Mouse (Mus musculus) urinary bladder, postnatal 25 days (tissue): ENCODE data around the gene Ssu72.
"Not testable (repeated sequence)": the region's sequence is repeated elsewhere in the genome, so short reads cannot be mapped to it uniquely, and the experiment has no call there.

Source experiments
- DNase-seq: peaks from one replicate; pipeline ENCODE4 v3.0.0; 2022; ENCODE audit warnings: low spot score

Gene Ssu72

DNA sequence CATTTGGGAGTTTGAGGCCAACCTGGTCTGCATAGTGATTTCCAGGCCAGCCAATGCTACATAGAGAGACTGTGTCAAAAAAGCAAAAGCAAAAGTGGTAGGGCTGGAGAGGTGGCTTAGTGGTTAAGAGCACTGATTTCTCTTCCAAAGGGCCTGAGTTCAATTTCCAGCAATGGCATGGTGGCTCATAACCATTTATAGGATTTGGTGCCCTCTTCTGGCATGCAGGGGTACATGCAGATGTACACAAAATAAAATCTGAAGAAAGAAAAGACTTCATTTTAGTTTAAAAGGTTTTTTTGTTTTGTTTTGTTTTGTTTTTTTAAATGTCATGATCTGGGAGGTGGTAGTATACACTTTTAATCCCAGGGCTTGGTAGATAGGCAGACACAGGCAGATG, 4.2 kb upstream of the Ssu72 start:
- DNase-seq: no peak

DNA sequence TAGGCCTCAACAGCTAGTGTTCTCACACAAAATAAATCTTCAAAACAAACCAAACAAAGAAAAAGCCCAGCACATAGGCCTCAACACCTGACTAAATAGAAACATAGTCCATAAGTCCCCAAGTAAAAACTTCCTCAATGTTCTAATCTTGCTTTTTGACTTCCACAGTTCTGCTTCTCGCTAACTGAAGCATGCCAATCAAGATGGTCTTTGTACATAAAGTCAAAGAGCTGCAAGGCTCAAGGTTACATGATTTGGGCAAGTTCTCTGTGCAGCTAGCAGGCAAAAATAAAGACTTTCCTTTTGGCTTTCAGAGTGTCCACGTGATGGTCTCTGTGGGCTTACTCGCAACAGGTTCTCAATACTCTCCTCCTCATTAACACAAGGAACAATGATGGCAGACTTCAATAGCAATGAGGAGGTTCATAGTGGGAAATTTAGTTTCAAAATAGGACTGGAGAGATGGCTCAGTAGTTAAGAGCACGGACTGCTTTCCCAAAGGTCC, 1.1 kb upstream of the Ssu72 start:
- no peak for DNase-seq

DNA sequence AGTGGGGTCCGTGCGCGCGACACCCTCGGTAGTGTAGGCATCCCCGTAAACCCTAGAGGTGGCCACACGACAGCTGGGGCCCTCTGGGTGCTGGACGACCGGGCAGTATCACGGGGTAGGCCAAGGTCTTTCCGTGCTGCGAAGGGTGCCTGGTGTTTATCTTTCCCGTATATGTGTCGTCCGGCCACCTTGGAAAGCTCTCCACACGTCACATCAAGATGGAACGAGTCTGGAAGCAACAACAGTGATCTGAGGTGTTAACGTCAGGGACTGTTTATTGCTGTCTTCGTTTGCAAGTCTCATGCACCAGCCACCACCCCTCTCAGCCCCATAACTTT, 961 bp downstream of the Ssu72 start:
- no peak for DNase-seq

DNA sequence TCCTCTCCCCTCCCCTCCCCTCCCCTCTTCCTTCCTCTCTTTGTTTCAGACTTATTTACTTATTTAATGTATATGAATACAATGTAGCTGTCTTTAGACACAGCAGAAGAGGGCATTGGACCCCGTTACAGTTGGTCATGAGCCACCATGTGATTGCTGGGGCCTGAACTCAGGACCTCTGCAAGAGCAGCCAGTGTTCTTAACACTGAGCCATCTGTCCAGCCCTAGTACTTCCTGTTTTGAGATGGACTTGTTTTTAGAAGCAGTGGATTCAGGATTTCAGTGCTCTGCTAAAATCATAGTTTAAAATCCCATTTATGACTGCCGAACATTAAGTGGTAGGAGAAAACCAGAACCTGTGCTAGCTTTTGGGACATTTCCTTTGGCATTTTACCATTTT, 4.0 kb downstream of the Ssu72 start:
- no peak for DNase-seq

DNA sequence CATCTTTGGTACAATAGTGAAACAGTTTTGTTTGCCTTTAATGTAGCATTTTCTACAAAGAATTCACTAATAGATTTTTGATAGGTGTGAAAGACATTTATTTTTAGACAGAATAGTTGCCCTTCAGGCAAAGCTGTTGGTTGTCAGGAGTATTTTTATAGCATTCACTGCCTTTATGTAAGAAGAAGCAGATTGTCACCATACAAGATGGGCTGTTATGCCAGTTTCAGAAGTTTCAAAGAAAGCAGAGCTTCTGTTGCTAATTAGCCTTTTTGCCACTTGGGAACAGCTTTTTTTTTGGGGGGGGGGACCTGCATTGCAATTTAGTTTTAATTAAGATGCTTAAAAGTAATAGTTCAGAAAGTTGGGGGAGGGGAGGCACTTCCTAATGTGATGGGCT, 4.4 kb downstream of the Ssu72 start:
- DNase-seq: no peak

DNA sequence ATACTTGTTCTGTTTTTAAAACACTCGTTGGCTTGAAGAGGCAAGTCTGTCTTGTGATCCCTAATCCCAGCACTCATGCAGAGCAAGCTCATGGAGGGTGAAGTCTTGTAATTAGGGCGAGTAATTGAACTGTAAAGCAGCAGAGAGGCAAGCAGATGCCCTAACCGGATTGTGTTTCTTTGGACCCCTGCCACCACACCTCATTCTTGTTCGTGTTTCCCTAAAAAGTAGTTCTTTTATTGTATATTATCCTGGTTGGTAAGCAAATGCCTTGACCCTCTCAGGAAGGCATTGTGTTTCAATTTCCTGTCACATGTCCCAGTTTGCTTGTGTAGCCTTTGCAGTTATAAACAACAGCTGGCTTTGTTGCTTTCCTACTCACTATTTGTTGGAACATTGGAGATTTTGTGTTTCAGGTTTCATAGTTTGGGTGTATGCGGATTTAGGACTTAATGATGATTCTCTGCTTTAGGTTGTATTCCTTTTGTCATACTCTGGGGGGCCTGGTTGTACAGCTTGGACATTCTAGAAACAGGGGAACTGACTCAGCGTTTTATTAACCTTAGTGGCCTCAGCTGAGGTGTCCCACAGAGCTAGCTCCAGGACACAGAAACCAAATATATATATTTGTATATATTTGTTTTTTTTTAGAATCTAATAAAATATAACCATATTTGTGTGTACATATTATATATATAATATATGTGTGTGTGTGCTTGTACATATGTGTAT, 6.1 kb downstream of the Ssu72 start:
- DNase-seq: no peak

DNA sequence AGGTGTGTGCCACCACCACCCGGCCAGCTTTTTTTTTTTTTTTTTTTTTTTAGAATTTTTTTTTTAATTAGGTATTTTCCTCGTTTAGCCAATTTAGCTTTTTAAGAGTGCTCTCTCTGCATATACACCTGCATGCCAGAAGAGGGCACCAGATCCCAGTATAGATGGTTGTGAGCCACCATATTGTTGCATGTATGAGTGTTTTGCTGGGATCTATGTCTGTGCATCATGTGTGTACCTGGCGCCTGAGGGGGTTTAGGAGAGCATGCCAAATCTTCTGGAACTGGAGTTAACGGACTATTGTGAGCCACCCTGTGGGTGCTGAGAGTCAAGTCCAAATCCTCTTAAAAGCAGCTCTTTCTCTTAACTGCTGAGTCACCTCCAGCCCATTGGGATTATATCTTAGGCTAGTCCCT, 17.1 kb downstream of the Ssu72 start:
- DNase-seq: no peak

DNA sequence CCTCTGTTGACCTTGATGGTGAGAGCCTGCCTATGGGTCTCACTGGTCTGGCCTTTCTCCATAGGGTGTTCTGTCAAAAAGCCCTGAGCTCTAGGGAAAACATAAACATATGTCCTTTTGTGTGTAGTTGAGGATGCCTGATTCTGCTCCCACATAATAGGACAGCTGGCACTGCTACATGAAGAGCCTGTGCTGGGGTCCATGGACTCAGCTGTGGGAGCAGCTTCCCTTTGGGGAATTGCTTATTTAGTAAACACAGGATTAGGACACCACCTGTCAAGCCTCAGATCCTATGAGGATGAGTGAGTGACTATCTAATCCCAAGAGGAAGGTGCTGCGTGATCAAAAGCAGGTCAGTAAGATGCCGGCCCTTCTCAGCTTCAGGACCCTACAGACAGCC, 23.4 kb downstream of the Ssu72 start:
- DNase-seq: no peak

DNA sequence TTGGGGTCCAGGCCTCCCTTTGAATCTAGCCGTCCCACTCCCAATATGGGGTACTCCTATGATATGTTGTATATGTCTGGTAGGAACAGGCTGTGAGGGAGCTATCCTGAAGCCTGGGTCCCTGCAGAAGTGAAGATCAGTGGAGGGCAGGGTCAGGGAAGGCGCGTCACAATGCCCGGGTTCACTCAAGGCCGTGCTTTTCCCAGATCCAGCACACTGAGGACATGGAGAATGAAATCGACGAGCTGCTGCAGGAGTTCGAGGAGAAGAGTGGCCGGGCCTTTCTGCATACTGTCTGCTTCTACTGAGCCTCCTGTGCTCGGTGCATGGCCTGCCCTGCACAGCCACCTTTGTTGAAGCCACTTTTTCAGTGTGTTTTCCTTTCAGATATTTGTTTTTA, 28.7 kb downstream of the Ssu72 start:
- DNase-seq: no peak

DNA sequence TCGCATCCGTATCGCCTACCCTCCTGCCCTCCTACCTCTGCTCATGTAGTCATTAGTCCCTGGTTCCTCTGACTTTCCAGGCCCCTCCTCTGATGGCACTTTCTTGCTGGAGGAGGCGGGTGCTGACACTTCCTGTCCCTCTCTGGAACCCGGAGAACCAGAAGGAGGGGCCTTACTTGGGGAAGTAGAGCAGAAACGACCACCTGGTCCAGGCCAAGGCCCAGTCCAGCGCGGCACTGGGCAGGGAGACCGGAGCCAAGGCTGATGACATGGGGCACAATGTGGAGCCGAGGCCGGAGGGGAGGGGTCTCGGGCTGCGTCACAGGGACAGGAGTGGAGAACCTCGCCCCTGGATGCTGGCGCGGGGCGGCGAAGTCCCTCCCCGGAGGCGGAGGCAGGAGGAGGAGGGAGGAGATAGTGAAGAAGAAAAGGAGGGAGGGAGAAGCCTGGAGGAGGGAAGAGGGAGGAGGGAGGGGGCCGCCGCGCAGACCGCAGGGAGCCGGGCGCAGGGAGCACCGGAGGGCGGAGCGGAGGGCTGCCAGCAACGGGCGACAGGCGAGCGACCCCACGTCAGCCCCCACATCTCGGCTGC, 29.8 kb downstream of the Ssu72 start, which contains the start of gene Tmem240:
Gene Tmem240 (plus strand): TSS at position 451 of the 592 bp plus-strand sequence.
- DNase-seq: peak; percentile 77

DNA sequence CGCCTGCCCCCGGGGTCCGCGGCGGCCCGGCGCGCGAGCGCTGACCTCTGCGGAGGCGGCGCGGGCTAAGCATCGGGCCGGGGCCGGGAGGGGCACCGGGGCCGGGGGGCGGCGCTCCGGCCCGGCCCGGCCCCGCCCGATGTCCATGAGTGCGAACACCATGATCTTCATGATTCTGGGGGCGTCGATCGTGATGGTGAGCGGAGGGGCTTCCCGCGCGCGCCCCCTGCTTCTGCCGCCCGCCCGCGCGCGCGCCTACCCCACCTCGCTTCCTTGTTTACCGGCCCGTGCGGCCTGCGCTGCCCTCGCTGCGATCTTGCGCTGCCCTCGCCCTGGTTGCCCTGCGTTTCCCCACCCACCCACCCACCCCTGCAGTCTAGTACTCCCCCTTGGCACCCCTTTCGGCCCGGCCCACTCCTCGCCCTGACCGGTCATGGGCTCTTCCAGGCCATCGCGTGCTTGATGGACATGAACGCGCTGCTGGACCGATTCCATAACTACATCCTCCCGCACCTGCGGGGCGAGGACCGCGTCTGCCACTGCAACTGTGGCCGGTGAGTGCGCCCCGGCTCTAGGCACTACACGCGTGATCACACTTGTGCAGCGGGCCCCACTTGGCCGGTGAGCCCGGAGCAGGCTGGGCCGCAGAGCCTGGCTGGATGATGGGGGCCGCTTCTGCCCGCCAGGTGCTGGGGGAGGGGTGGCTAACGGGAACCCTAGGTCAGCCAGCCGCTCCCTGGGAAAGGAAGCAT, 30.5 kb downstream of the Ssu72 start:
- DNase-seq: peak; percentile 49

DNA sequence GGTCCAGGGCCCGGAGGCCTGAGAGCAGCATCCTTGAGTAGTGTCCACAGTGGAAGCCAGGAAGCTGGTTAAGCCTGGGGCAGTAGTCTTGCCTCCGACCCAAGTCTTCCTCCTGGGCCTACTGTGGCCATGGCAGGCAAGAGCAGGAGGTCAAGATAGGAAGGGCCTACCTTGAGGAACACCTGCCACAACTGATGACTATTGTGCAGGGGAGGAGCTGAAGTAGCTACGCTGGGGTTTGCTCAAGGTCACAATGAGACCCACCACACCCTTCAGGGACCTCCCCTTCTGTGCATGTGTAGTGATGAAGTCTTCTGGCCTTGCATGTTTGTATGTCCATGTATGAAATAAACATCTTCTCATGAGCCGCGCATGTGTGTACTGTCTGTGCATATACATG, 31.2 kb downstream of the Ssu72 start:
- no peak for DNase-seq

DNA sequence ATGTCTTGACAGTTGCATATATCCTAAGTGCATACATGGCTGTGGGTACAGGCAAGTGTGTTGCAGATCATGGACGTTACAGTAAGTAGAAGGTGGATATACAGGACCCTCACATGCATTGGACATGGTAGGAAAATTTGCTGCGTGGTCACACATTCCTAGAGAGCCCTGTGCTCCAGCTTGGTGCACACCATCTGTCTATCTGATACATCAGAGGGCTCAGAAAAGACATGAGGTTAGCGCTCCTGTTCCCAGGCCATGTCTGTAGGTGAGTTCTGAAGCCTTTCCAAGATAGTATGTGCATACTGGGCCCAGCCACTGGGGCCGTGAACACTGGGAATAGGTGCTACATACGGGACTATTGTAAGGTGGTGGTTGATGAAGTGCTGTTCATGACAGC, 31.8 kb downstream of the Ssu72 start:
- no peak for DNase-seq

DNA sequence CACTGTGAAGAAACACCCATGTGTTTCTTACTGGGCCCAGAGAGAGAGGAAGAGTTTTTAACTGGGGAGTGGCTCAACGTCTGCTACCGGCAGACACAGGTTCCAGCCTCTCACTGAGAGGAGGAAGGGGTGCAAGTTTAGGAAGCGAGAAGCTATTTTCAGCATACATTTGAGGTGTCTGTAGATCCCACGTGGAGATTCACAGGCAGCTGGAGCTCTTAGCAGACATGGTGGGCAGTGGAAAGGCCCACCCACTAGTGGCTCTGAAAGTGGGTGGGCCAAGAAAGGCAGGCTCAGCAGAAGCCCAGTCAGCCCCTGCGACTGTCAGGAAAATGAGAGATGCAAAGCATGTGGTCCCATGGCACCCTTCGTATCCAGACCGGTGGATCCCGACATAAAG, 33.7 kb downstream of the Ssu72 start:
- no peak for DNase-seq

DNA sequence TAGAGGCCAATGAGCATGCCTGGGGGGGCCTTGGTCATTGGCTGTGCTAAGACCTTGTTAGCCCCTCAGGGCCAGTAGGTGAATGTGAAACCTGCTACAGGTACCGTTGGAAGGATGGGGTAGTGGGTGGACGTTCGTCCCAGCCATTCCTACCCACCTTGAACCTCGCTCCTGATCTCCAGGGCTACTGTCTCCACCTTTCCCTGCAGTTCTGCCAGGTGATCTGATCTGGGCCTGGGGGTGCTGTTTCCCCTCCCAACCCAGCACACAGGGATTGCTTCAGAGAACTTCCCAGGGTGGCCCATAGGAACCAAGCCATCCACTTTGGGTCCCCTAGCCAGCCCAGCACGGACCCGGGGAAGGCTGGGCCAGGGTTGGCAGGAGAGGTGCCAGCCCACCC, 34.6 kb downstream of the Ssu72 start:
- no peak for DNase-seq

DNA sequence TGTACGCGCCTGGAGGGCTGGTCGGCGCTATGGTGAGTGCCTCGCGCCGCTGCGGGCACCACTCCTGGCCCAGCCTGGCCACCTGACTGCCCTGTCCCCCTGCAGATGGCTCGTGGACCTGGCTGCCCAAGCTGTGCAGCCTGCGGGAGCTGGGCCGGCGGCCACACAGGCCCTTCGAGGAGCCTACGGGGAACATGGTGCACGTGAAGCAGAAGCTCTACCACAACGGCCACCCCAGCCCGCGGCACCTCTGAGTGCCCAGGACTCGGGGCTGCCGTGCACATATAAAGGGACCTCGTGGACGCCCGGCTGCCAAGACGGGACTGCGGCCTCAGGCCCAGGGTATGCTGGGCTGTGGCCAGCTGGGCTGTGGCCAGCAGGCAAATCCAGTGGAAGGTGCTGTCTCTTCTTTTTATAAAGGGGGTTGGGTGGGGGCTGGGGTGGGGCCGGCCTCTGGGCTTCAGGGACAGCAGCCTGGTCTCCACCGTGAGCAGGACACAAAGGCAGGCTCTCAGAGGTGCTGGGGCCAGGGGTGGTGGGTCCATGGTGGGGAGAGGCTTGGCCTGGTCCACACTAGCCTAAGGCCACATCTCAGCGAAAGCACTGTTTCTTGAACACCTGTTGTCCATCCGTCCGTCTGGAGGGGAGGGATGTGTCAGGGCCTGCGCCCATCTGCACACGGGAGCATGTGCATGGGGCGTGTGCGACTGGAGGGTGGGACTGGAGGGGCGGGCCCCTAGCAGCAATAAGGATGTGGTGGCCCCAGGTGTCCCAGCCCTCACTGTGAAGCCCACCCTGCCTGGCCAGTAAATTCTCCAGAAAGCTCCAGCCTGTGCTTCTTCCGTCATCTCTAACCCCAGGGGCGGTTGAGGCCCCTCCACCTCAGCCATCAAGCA, 35.4 kb downstream of the Ssu72 start:
- no peak for DNase-seq

DNA sequence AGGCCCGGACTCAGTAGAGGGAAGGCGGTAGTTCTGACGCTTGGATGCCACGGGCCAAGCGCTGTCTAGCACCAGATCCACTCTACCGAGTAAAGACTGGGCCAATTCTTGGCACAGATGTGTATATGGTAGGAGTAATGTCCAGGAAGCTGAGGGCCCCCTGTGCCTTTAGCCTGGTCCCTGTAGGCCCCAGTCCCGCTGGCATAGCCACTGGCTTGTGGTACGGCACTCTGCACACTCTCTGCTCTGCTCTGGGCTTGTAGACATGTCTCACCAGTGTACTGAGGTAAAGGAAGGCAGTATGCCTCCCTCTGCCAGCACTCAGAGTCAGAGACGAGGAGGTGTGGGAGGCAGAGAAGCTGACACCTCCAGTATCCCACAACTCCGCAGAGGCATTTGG, 36.1 kb downstream of the Ssu72 start:
- not testable (repeated sequence) for DNase-seq

DNA sequence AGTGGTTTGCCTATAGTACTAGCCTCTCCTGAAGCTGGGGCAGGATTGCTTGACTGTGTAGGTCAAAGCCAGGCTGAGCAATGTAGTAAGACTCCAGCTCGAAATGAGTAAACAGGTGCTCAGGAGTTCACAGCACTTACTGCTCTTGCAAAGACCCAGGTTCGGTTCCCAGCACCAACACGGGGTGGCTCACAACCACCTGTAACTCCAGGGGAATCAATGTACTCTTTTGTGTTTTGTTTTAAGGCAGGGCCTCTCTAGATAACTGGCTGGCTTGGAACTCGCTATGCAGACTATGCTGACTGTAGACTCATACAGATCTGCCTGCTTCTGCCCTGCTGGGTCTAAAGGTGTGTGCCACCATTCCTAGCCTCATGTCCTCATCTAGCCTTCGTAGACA, 38.1 kb downstream of the Ssu72 start:
- DNase-seq: no peak

DNA sequence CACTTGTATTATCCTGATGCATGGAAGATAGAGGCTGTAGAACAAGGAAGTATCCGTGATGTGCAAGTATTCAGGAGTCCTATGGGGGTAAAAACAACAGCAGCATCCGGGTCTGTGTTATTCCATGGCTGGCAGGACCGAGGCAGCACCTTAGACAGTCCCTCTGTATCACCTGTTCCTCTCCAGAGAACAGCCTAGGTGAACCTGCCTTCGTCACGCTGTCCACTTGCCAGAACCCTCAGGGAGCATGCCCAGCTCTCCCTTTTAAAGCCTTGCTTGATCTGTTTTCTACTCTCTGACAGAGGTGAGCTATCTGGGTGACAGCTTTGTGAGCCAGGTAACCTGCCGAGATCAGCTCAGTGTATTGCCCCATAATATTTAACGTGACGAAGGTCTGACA, 39.9 kb downstream of the Ssu72 start:
- no peak for DNase-seq

DNA sequence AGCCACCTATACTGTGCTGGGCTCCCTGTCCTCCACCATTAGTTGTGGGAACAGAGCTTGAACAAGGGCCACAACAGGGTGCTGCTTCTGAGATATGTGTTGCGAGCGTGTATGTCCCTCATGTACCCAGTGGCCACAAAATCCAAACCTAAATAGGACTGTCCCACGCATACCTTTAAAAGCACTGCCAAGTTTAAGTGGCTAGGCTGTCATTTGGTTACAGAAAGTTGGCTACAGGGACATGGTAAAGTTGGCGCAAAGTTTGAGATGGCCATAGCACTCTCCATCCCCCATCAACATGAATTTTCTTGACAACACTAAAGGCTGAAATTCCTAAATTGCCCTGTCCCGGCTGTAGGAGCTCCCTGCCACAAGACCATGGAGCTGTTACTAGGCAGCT, 40.5 kb downstream of the Ssu72 start:
- DNase-seq: no peak

DNA sequence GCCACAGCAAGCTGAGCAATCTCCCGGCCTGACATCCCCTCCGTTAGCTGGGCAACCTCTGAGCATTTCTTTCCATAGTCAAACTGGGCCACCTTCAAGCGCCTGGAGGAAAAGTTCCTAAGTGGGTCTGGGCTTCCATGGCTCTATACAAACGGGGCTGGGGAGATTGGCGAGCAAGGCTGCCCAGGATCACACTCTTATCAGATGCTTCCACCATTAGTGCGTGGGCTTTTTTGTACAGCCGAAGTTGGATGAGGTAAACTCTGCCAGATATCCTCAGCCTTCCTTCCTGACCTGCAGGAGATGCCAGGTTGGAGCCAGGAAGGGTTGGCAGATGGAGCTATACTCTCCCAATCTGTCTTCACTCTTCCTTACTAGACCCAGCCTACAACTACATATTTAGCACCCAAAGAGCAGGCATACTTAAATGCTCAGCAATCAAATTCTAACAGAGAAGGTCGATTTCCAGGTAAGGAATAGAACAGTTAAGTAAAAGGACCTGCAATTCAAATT, 41.5 kb downstream of the Ssu72 start:
- no peak for DNase-seq
